Comparison of ENCODE assay signal across 20 mouse cellular contexts in the genomic region with DNA sequence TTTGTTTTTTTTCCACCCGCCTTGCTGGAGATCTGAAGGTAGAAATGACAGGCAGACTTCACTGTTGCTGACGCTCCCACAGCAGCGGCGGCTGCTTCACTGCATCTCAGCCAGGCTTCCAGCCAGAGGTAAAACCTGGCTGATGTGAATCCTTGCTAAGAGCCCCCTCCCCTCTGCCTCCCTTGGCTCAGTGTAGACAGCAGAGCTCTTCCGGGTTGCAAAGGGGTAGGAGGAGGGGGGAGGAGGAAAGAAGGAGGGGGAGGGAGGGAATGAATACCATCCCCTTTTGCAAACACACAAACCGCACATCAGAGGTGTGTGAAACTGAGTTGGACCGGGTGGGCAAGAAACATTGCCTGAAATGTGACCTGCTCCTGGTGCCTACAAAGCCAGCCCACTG. TPM values are rescaled to one million over a fixed set of nuclear protein-coding genes. Genes with fewer than 3 reads are reported as not detected.
DNase-seq lines count a peak whose midpoint lies in the region; ATAC-seq lines count a peak whose summit lies in the region.
"Had no signal": no experiment of that assay in that cellular context is flagged by ENCODE, and none has a peak within 500 bp of the region (broad histone marks: within the 10 kb centered on the region; RNA-seq: fewer than 3 reads in every experiment).

No protein-coding gene starts in this region.

- peak overlapping the region; percentile 67 for H3K9ac ChIP-seq in kidney, embryonic 14.5 days (ENCODE audit: low read depth, low read length)
- no peak overlapping the region for H3K9ac ChIP-seq in hindbrain, embryonic 15.5 days
- peak overlapping the region; percentile 57 for H3K9ac ChIP-seq in midbrain, embryonic 16.5 days (ENCODE audit: low read depth, low read length)
- H3K9ac ChIP-seq: liver, embryonic 13.5 days had no signal

- H3K27me3 ChIP-seq in kidney, embryonic 14.5 days (ENCODE audit: control insufficient read depth, insufficient read depth, low read length): peaks cover 76% of the 10 kb centered on the region
- H3K27me3 ChIP-seq in hindbrain, embryonic 15.5 days: peaks cover 70% of the 10 kb centered on the region
- peaks cover 35% of the 10 kb centered on the region for H3K27me3 ChIP-seq in midbrain, embryonic 16.5 days (ENCODE audit: control insufficient read depth, insufficient read depth, low read depth, low read length)

- WGBS in kidney, embryonic 14.5 days: 0% methylated on average over 7 of the region's 7 CpGs
- under 1% methylated on average over 7 of the region's 7 CpGs for WGBS in hindbrain, embryonic 15.5 days
- under 1% methylated on average over 7 of the region's 7 CpGs for WGBS in midbrain, embryonic 16.5 days

- intact Hi-C loops in heart, postnatal 36 days (cut with DNase I): loop anchor here (2.0 to 10.0 kb wide), 2 partner anchors 123 to 1213 kb away; no protein-coding TSS in a partner anchor

- peak overlapping the region; percentile 42 for H3K4me3 ChIP-seq in kidney, embryonic 14.5 days (ENCODE audit: low read length)
- peak overlapping the region; percentile 14 for H3K4me3 ChIP-seq in hindbrain, embryonic 15.5 days
- H3K4me3 ChIP-seq in midbrain, embryonic 16.5 days (ENCODE audit: low read depth, low read length): peak overlapping the region; percentile 47
- H3K4me3 ChIP-seq: left cerebral cortex, adult 2 months; liver, embryonic 13.5 days had no signal

- H3K4me2 ChIP-seq in kidney, embryonic 14.5 days (replicated peaks; ENCODE audit: low read depth, low read length): peak overlapping the region; percentile 29; the same call in 1 of the 2 replicates
- 0 out of 2 replicates have a peak overlapping the region, but pooled peaks have one; percentile 7 for H3K4me2 ChIP-seq in hindbrain, embryonic 15.5 days
- peak overlapping the region; percentile 68 for H3K4me2 ChIP-seq in midbrain, embryonic 16.5 days (ENCODE audit: low read length)
- H3K4me2 ChIP-seq: liver, embryonic 13.5 days had no signal

- no peaks in the 10 kb centered on the region for H3K36me3 ChIP-seq in kidney, embryonic 14.5 days (ENCODE audit: control insufficient read depth, insufficient read depth, low read length)
- no peaks in the 10 kb centered on the region for H3K36me3 ChIP-seq in hindbrain, embryonic 15.5 days
- no peaks in the 10 kb centered on the region for H3K36me3 ChIP-seq in midbrain, embryonic 16.5 days (ENCODE audit: control insufficient read depth, insufficient read depth, low read length)
- H3K36me3 ChIP-seq: liver, embryonic 13.5 days had no signal

- H3K9me3 ChIP-seq in kidney, embryonic 14.5 days (ENCODE audit: control insufficient read depth, low read length): no peaks in the 10 kb centered on the region
- H3K9me3 ChIP-seq in hindbrain, embryonic 15.5 days: no peaks in the 10 kb centered on the region
- no peaks in the 10 kb centered on the region for H3K9me3 ChIP-seq in midbrain, embryonic 16.5 days (replicated peaks; ENCODE audit: control insufficient read depth, low read length, poor library complexity, severe bottlenecking)
- H3K9me3 ChIP-seq: liver, embryonic 13.5 days had no signal

- no peak for DNase-seq in kidney, postnatal 25 days
- peak; percentile 40 for DNase-seq in embryo, embryonic 10.5 days (ENCODE audit: low spot score)
- DNase-seq in right cerebral cortex, postnatal 36 days (ENCODE audit: low spot score in 2 of 2): no peak
- DNase-seq in heart, postnatal 36 days: no peak
- DNase-seq in frontal cortex, postnatal 10 days (ENCODE audit: low spot score in 2 of 2): no peak
- DNase-seq: adrenal gland, postnatal 10 days; cerebellum, adult 11-12 months; heart, adult 11 months; heart, postnatal 14 days; liver, embryonic 13.5 days; right cerebral cortex, postnatal 4 days; thymus, postnatal 25 days had no signal

- peak overlapping the region; percentile 75; the same call in 1 of the 2 replicates for H3K27ac ChIP-seq in kidney, embryonic 14.5 days (ENCODE audit: low read depth, low read length)
- H3K27ac ChIP-seq in hindbrain, embryonic 15.5 days (replicated peaks): no peak overlapping the region
- H3K27ac ChIP-seq in midbrain, embryonic 16.5 days (ENCODE audit: low read length): peak overlapping the region; percentile 85
- H3K27ac ChIP-seq: left cerebral cortex, adult 2 months; liver, embryonic 13.5 days had no signal

- no peak for ATAC-seq in kidney, embryonic 14.5 days (ENCODE audit: low FRiP score, low TSS enrichment)
- ATAC-seq in hindbrain, embryonic 15.5 days (ENCODE audit: low FRiP score, low read depth): 0 out of 2 replicates have a peak, but pooled peaks have one; percentile 15
- ATAC-seq in midbrain, embryonic 16.5 days: peak; percentile 46; the same call in 1 of the 2 replicates

- peaks cover 7% of the 10 kb centered on the region; the same call in 1 of the 2 replicates for H3K4me1 ChIP-seq in kidney, embryonic 14.5 days (ENCODE audit: control insufficient read depth, insufficient read depth, low read length)
- 0 out of 2 replicates have a peak, but pooled peaks cover 10% of the 10 kb centered on the region for H3K4me1 ChIP-seq in hindbrain, embryonic 15.5 days (replicated peaks)
- peaks cover 5% of the 10 kb centered on the region for H3K4me1 ChIP-seq in midbrain, embryonic 16.5 days (ENCODE audit: control insufficient read depth, insufficient read depth, low read length)

RNA-seq across cellular contexts. Expression of a gene that starts 1.7 kb away (rescaled TPM):
- polyA plus RNA-seq in kidney, embryonic 14.5 days (2014; fragmentation: Nextera tagmentation; extraction: Ambion mirVana): 5.0 and 6.4 TPM in 2 replicates
- 0.69 and 1.2 TPM in 2 replicates for polyA plus RNA-seq in hindbrain, embryonic 15.5 days (2015; fragmentation: Nextera tagmentation; extraction: Ambion mirVana)
- polyA plus RNA-seq in midbrain, embryonic 16.5 days (2015; fragmentation: Nextera tagmentation; extraction: Ambion mirVana): 2.3 and 4.0 TPM in 2 replicates
- not detected for total RNA-seq in heart, postnatal 36 days (2021)
- total RNA-seq: adrenal gland, postnatal 10 days; heart, postnatal 14 days; left cerebral cortex, adult 2 months; neutrophil, adult 5-6 weeks had no signal
- polyA plus RNA-seq: C2C12; large intestine, adult 2 months; liver, embryonic 13.5 days; stomach, embryonic 14.5 days had no signal

RNA-seq across cellular contexts. Expression of a gene that starts 2.2 kb away (rescaled TPM):
- 59.7 and 87.4 TPM in 2 replicates for polyA plus RNA-seq in kidney, embryonic 14.5 days (2014; fragmentation: Nextera tagmentation; extraction: Ambion mirVana)
- 28.8 and 32.3 TPM in 2 replicates for polyA plus RNA-seq in hindbrain, embryonic 15.5 days (2015; fragmentation: Nextera tagmentation; extraction: Ambion mirVana)
- polyA plus RNA-seq in midbrain, embryonic 16.5 days (2015; fragmentation: Nextera tagmentation; extraction: Ambion mirVana): 84.5 and 92.5 TPM in 2 replicates
- 1 to 10 TPM in 1 of 2 experiments, under 1 TPM in 1; 0.47 to 2.2 TPM for total RNA-seq in heart, postnatal 36 days (2021)
- total RNA-seq: left cerebral cortex, adult 2 months had no signal

RNA-seq across cellular contexts. Expression of a gene that starts 6.6 kb away (rescaled TPM):
- 3.7 and 4.4 TPM in 2 replicates for polyA plus RNA-seq in kidney, embryonic 14.5 days (2014; fragmentation: Nextera tagmentation; extraction: Ambion mirVana)
- polyA plus RNA-seq in hindbrain, embryonic 15.5 days (2015; fragmentation: Nextera tagmentation; extraction: Ambion mirVana): 0.45 and 0.48 TPM in 2 replicates
- 1.1 and 1.6 TPM in 2 replicates for polyA plus RNA-seq in midbrain, embryonic 16.5 days (2015; fragmentation: Nextera tagmentation; extraction: Ambion mirVana)
- not detected for total RNA-seq in heart, postnatal 36 days (2021)
- total RNA-seq: heart, postnatal 14 days; left cerebral cortex, adult 2 months; neutrophil, adult 5-6 weeks had no signal
- polyA plus RNA-seq: C2C12; large intestine, adult 2 months; liver, embryonic 13.5 days; stomach, embryonic 14.5 days had no signal

Comparison
In these comparisons a context has a peak if more than half of its experiments do, and no peak if none do; other contexts are left out.
1. H3K4me2 ChIP-seq: peak in every context shown above with its lines; median percentile 68 in midbrain, embryonic 16.5 days; 29 in kidney, embryonic 14.5 days; 7 in hindbrain, embryonic 15.5 days.